Mouse (Mus musculus): ENCODE results near the gene Slc27a2.

- no peak for TF ChIP-seq CTCF (IDR thresholded peaks at IDR 0.05; ENCODE audit: low read depth, low read length)
- TF ChIP-seq GATA1 (IDR thresholded peaks at IDR 0.05; ENCODE audit: borderline replicate concordance, low read length), result no peak
Observed at GRCm38 (mm10) chr2:126540390-126540925, 11.7 kb upstream of the Slc27a2 start.

Data from G1E (cell line).